Mouse (Mus musculus): ENCODE results near the gene Tyk2. TPM values are rescaled to one million over a fixed set of nuclear protein-coding genes. Genes with fewer than 3 reads are reported as not detected.

The Tyk2 gene
- polyA plus RNA-seq, 1 experiment = 11.4 TPM

DNA sequence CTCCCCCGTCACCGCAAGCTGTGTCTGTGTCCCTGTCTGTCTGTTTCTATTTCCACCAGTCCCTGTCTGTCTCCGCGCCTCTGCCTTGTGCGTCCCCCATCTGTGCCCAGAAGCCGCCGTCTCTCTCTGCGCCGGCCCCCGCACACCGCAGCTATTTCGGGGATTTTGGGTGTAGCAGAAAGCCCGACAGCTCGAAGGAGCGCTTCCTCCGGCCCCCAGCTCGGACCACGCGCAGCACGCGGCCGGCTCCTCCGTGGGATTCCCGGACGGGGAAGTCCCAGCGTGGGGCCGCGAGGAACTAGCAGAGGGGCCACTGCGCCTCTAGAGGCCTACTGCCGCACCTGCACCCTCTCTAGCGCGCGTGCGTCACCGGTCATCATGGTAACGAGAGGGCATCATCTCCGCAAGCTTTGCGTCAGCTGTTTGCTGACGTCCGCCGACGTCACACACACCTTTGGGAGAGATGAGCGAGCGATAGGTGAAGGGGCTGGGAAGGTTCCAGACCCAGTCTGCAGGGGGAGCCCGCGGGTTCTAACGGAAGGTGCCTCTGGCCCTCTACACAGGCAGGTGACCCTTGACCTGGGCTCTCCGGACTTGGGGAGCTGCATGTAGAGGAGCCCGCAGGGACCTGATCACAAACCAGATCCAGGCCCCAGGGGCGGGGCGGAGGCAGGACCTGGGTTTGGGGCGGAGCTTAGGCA is 30.3 kb upstream of the Tyk2 start:
- TF ChIP-seq REST (IDR thresholded peaks at IDR 0.05; ENCODE audit: insufficient read depth, insufficient read length) (no peak), POLR2A (IDR thresholded peaks at IDR 0.05; ENCODE audit: insufficient read length, low read depth) (peak; percentile 39), CEBPB (IDR thresholded peaks at IDR 0.05; ENCODE audit: insufficient read depth, poor library complexity, severe bottlenecking) (no peak), SRF (IDR thresholded peaks at IDR 0.05; ENCODE audit: control insufficient read depth, insufficient read length, low read depth) (no peak), MYOD1 (IDR thresholded peaks at IDR 0.05; ENCODE audit: control insufficient read depth in 1 of 3, insufficient read length in 2 of 3, low read depth in 2 of 3) (peak in 2 of 3 experiments; percentile 21 to 66), TCF12 (IDR thresholded peaks at IDR 0.05; ENCODE audit: insufficient read depth, poor library complexity, severe bottlenecking) (no peak), MYOG (IDR thresholded peaks at IDR 0.05; ENCODE audit: control insufficient read depth in 1 of 3, insufficient read depth in 1 of 3, insufficient read length in 2 of 3, low read depth in 2 of 3) (peak in 1 of 3 experiments; percentile 21)
- Histone ChIP-seq H3K27me3 (ENCODE audit: control insufficient read depth, insufficient read depth, insufficient read length) (no peaks in the 10 kb centered on the region), H3K36me3 (ENCODE audit: control insufficient read depth, insufficient read depth) (no peaks in the 10 kb centered on the region), H3K4me2 (ENCODE audit: low read depth) (peak overlapping the region; percentile 83), H3ac (ENCODE audit: control insufficient read depth, insufficient read length) (peak overlapping the region; percentile 4), H3K79me2 (ENCODE audit: control insufficient read depth, insufficient read depth) (no peaks in the 10 kb centered on the region), H3K4me3 (peak overlapping the region; percentile 14)

DNA sequence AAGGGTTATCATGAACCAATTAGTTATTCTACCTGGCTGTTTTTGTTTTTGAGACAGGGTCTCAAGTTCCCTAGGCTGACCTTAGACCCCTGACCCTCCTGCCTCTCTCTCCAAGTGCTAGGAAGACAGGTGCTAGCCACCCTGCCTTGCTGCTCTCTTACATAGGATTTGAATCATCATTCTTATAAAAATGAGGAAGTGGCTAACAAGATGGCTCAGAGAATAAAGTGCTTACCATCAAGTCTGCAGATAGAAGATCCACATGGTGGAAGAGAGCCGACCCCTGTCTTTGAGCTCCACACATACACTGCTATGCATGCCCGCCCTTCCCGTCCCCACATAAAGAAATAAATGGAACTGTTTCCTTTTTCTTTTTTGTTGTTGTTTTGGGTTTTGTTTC is 23.7 kb upstream of the Tyk2 start:
- no peak for TF ChIP-seq E2F4 (IDR thresholded peaks at IDR 0.05; ENCODE audit: insufficient read depth)
- Histone ChIP-seq H3K27me3 (ENCODE audit: control insufficient read depth, insufficient read depth, insufficient read length) (no peaks in the 10 kb centered on the region), H3ac (ENCODE audit: control insufficient read depth, insufficient read length) (no peak overlapping the region), H3K79me2 (ENCODE audit: control insufficient read depth, insufficient read depth) (no peaks in the 10 kb centered on the region), H3K4me3 (no peak overlapping the region), H3K4me2 (ENCODE audit: low read depth) (no peak overlapping the region), H3K36me3 (ENCODE audit: control insufficient read depth, insufficient read depth) (no peaks in the 10 kb centered on the region)

DNA sequence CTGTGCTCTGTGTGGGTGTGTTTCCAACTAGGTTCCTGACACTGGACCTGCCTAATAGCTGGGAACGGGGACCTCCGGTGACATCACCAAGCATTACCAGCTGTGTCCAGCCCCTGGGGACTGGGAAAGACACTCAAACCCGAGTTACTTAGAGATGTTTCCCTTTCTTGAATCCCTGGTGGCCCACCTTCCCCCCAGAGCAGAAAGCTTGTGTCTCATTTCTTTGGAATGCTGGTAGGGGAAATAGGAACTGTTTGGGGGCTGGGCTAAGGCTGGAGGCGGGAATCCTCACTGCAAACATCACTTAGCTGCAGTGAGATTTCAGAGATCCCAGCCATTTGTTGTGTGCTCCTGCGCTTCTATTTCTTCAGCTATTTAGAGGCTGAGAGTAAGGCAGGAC is 22.8 kb upstream of the Tyk2 start:
- Histone ChIP-seq H3K4me2 (ENCODE audit: low read depth) (peak overlapping the region; percentile 90), H3K27me3 (ENCODE audit: control insufficient read depth, insufficient read depth, insufficient read length) (no peaks in the 10 kb centered on the region), H3K79me2 (ENCODE audit: control insufficient read depth, insufficient read depth) (peaks cover 8% of the 10 kb centered on the region), H3K4me3 (peak overlapping the region; percentile 16), H3ac (ENCODE audit: control insufficient read depth, insufficient read length) (no peak overlapping the region), H3K36me3 (ENCODE audit: control insufficient read depth, insufficient read depth) (no peaks in the 10 kb centered on the region)
- TF ChIP-seq USF1 (IDR thresholded peaks at IDR 0.05; ENCODE audit: low read depth) = no peak
- no peak for TF ChIP-seq POLR2AphosphoS2 (IDR thresholded peaks at IDR 0.05; ENCODE audit: insufficient read length, low read depth)
- TF ChIP-seq SRF (IDR thresholded peaks at IDR 0.05; ENCODE audit: control insufficient read depth, insufficient read length, low read depth) = no peak
- no peak for TF ChIP-seq MYOG (IDR thresholded peaks at IDR 0.05; ENCODE audit: control insufficient read depth in 1 of 3, insufficient read depth in 1 of 3, insufficient read length in 2 of 3, low read depth in 2 of 3)

DNA sequence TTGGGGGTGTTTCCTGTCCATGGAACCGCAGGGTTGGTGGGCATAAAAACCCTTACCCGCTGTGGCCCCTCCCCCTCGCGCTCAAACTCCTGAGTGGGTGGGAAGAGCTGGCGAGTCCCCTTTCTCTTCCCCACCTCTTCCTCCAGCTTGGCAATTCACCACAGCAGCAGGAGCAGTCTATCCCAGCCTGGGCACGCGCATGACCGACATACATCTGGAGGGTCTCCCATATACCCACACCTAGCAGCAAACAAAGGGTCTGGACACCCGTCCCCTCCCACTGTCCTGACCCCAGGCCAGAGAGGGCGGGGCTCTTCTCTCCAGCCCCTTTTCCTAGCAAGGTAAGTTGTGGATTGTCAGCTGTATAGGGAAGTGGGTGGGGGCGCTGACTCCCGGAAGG is 22.3 kb upstream of the Tyk2 start:
- peak overlapping the region; percentile 90 for H3K4me2 ChIP-seq (ENCODE audit: low read depth)
- TF ChIP-seq TCF12 (IDR thresholded peaks at IDR 0.05; ENCODE audit: insufficient read depth, poor library complexity, severe bottlenecking) (no peak), POLR2AphosphoS2 (IDR thresholded peaks at IDR 0.05; ENCODE audit: insufficient read length, low read depth) (no peak), SRF (IDR thresholded peaks at IDR 0.05; ENCODE audit: control insufficient read depth, insufficient read length, low read depth) (no peak), TCF3 (IDR thresholded peaks at IDR 0.05; ENCODE audit: insufficient read length, low read depth) (no peak), POLR2A (IDR thresholded peaks at IDR 0.05; ENCODE audit: insufficient read length, low read depth) (no peak), MYOD1 (IDR thresholded peaks at IDR 0.05; ENCODE audit: control insufficient read depth in 1 of 3, insufficient read length in 2 of 3, low read depth in 2 of 3) (no peak), REST (IDR thresholded peaks at IDR 0.05; ENCODE audit: insufficient read depth, insufficient read length) (no peak), MYOG (IDR thresholded peaks at IDR 0.05; ENCODE audit: control insufficient read depth in 1 of 3, insufficient read depth in 1 of 3, insufficient read length in 2 of 3, low read depth in 2 of 3) (no peak), USF1 (IDR thresholded peaks at IDR 0.05; ENCODE audit: low read depth) (no peak), E2F4 (IDR thresholded peaks at IDR 0.05; ENCODE audit: insufficient read depth) (no peak), MAX (IDR thresholded peaks at IDR 0.05; ENCODE audit: low read depth) (no peak), CEBPB (IDR thresholded peaks at IDR 0.05; ENCODE audit: insufficient read depth, poor library complexity, severe bottlenecking) (no peak)
- H3K4me3 ChIP-seq = peak overlapping the region; percentile 16
- no peak overlapping the region for H3ac ChIP-seq (ENCODE audit: control insufficient read depth, insufficient read length)
- no peaks in the 10 kb centered on the region for H3K36me3 ChIP-seq (ENCODE audit: control insufficient read depth, insufficient read depth)
- peaks cover 13% of the 10 kb centered on the region for H3K79me2 ChIP-seq (ENCODE audit: control insufficient read depth, insufficient read depth)
- no peaks in the 10 kb centered on the region for H3K27me3 ChIP-seq (ENCODE audit: control insufficient read depth, insufficient read depth, insufficient read length)

DNA sequence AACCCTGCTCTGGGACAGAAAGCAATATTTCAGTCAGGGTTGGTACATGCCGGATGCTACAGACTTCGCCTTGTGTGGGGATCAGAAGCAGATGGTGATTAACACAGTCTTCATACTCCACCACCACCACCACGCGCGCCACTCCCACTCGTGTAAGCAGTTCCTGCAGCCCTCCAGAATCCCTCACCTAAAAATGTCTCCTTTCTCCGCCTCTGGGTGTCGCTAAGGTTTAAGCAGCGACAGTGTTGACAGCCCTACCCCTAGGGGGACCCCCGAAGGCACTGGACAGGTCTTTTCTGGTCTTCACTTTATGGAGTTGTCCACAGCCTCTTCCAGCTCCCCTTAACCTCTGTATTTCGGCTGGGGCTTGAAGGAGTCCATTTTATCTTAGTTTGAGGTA is 21.7 kb upstream of the Tyk2 start:
- Histone ChIP-seq H3K79me2 (ENCODE audit: control insufficient read depth, insufficient read depth) (peaks cover 20% of the 10 kb centered on the region), H3ac (ENCODE audit: control insufficient read depth, insufficient read length) (no peak overlapping the region), H3K27me3 (ENCODE audit: control insufficient read depth, insufficient read depth, insufficient read length) (no peaks in the 10 kb centered on the region), H3K4me3 (peak overlapping the region; percentile 16), H3K36me3 (ENCODE audit: control insufficient read depth, insufficient read depth) (no peaks in the 10 kb centered on the region), H3K4me2 (ENCODE audit: low read depth) (peak overlapping the region; percentile 90)
- TF ChIP-seq TCF12 (IDR thresholded peaks at IDR 0.05; ENCODE audit: insufficient read depth, poor library complexity, severe bottlenecking) (no peak), POLR2AphosphoS2 (IDR thresholded peaks at IDR 0.05; ENCODE audit: insufficient read length, low read depth) (no peak), USF1 (IDR thresholded peaks at IDR 0.05; ENCODE audit: low read depth) (no peak), CEBPB (IDR thresholded peaks at IDR 0.05; ENCODE audit: insufficient read depth, poor library complexity, severe bottlenecking) (no peak), MAX (IDR thresholded peaks at IDR 0.05; ENCODE audit: low read depth) (no peak)

All from myocyte (in vitro differentiated cells).